Mouse (Mus musculus): Measurements from ENCODE around the gene Ssbp4. TPM values are rescaled to one million over a fixed set of nuclear protein-coding genes. Genes with fewer than 3 reads are reported as not detected.

Ssbp4 gene
- total RNA-seq, 1 experiment, result 85.5 TPM

GRCm38 (mm10) chr8:70563763-70564387 lies 44.8 kb downstream of the Ssbp4 start:
- H3K36me3 ChIP-seq (ENCODE audit: control insufficient read depth, insufficient read depth, low read length, poor library complexity, severe bottlenecking), result no peaks in the 10 kb centered on the region; the same call in 1 of the 2 replicates
- no peak for TF ChIP-seq CHD2 (IDR thresholded peaks at IDR 0.05; ENCODE audit: low read depth, low read length)
- no peak for TF ChIP-seq MAFK (IDR thresholded peaks at IDR 0.05; ENCODE audit: insufficient read depth, low read depth, low read length)
- no peak for TF ChIP-seq HCFC1 (IDR thresholded peaks at IDR 0.05; ENCODE audit: borderline replicate concordance, insufficient read depth, low read length)
- no peak for TF ChIP-seq ZC3H11A (IDR thresholded peaks at IDR 0.05; ENCODE audit: borderline replicate concordance, low read depth, low read length)
- TF ChIP-seq ZNF384 (IDR thresholded peaks at IDR 0.05; ENCODE audit: low read depth, low read length), result no peak
- in situ Hi-C loops (cut with MboI; ENCODE audit: low sequenced_read_pairs in 2 of 2, unreplicated experiment in 2 of 2), result no loop called here
- H3K27ac ChIP-seq (ENCODE audit: insufficient read depth, low read depth, low read length, poor library complexity, severe bottlenecking), result no peak overlapping the region
- no peak overlapping the region for H3K4me3 ChIP-seq (ENCODE audit: insufficient read depth in 1 of 2, low read depth in 1 of 2, low read length in 2 of 2, poor library complexity in 1 of 2, severe bottlenecking in 1 of 2)
- H3K4me1 ChIP-seq (ENCODE audit: control insufficient read depth in 2 of 2, insufficient read depth in 2 of 2, low read length in 2 of 2, poor library complexity in 1 of 2), result peaks cover 0 to 22% of the 10 kb centered on the region in 2 experiments; a peak in 2 of 4 replicates
- no peaks in the 10 kb centered on the region for H3K9me3 ChIP-seq (ENCODE audit: control insufficient read depth, insufficient read depth, low read depth, low read length)
- DNase-seq (ENCODE audit: low read depth, low spot score), result no peak
- H3K9ac ChIP-seq (ENCODE audit: insufficient read depth, low read depth, low read length, poor library complexity, severe bottlenecking), result no peak overlapping the region

- peaks cover 0 to 26% of the 10 kb centered on the region in 2 experiments; a peak in 2 of 4 replicates for H3K4me1 ChIP-seq (ENCODE audit: control insufficient read depth in 2 of 2, insufficient read depth in 2 of 2, low read length in 2 of 2, poor library complexity in 1 of 2)
- TF ChIP-seq ZC3H11A (IDR thresholded peaks at IDR 0.05; ENCODE audit: borderline replicate concordance, low read depth, low read length) (no peak), MAFK (IDR thresholded peaks at IDR 0.05; ENCODE audit: insufficient read depth, low read depth, low read length) (no peak)
- no peaks in the 10 kb centered on the region; the same call in 1 of the 2 replicates for H3K36me3 ChIP-seq (ENCODE audit: control insufficient read depth, insufficient read depth, low read length, poor library complexity, severe bottlenecking)
- no peak overlapping the region for H3K4me3 ChIP-seq (ENCODE audit: insufficient read depth in 1 of 2, low read depth in 1 of 2, low read length in 2 of 2, poor library complexity in 1 of 2, severe bottlenecking in 1 of 2)
- in situ Hi-C loops (cut with MboI; ENCODE audit: low sequenced_read_pairs in 2 of 2, unreplicated experiment in 2 of 2), result no loop called here
- no peak for DNase-seq (ENCODE audit: low read depth, low spot score)
- H3K27ac ChIP-seq (ENCODE audit: insufficient read depth, low read depth, low read length, poor library complexity, severe bottlenecking), result no peak overlapping the region
- no peaks in the 10 kb centered on the region for H3K9me3 ChIP-seq (ENCODE audit: control insufficient read depth, insufficient read depth, low read depth, low read length)
- no peak overlapping the region for H3K9ac ChIP-seq (ENCODE audit: insufficient read depth, low read depth, low read length, poor library complexity, severe bottlenecking)
These were observed 45.9 kb downstream of the Ssbp4 start for GRCm38 (mm10) chr8:70562802-70563201.

- H3K27ac ChIP-seq (ENCODE audit: insufficient read depth, low read depth, low read length, poor library complexity, severe bottlenecking), result no peak overlapping the region
- no peaks in the 10 kb centered on the region for H3K9me3 ChIP-seq (ENCODE audit: control insufficient read depth, insufficient read depth, low read depth, low read length)
- TF ChIP-seq CHD2 (IDR thresholded peaks at IDR 0.05; ENCODE audit: low read depth, low read length), result no peak
- TF ChIP-seq HCFC1 (IDR thresholded peaks at IDR 0.05; ENCODE audit: borderline replicate concordance, insufficient read depth, low read length), result no peak
- TF ChIP-seq ZNF384 (IDR thresholded peaks at IDR 0.05; ENCODE audit: low read depth, low read length), result no peak
- TF ChIP-seq ZC3H11A (IDR thresholded peaks at IDR 0.05; ENCODE audit: borderline replicate concordance, low read depth, low read length), result no peak
- no peak for TF ChIP-seq MAFK (IDR thresholded peaks at IDR 0.05; ENCODE audit: insufficient read depth, low read depth, low read length)
- DNase-seq (ENCODE audit: low read depth, low spot score), result no peak
- in situ Hi-C loops (cut with MboI; ENCODE audit: low sequenced_read_pairs in 2 of 2, unreplicated experiment in 2 of 2), result no loop called here
- no peak overlapping the region for H3K4me3 ChIP-seq (ENCODE audit: insufficient read depth in 1 of 2, low read depth in 1 of 2, low read length in 2 of 2, poor library complexity in 1 of 2, severe bottlenecking in 1 of 2)
- H3K9ac ChIP-seq (ENCODE audit: insufficient read depth, low read depth, low read length, poor library complexity, severe bottlenecking), result no peak overlapping the region
- peaks cover 0 to 26% of the 10 kb centered on the region in 2 experiments; a peak in 2 of 4 replicates for H3K4me1 ChIP-seq (ENCODE audit: control insufficient read depth in 2 of 2, insufficient read depth in 2 of 2, low read length in 2 of 2, poor library complexity in 1 of 2)
- H3K36me3 ChIP-seq (ENCODE audit: control insufficient read depth, insufficient read depth, low read length, poor library complexity, severe bottlenecking), result no peaks in the 10 kb centered on the region; the same call in 1 of the 2 replicates
These were observed 46.7 kb downstream of the Ssbp4 start for GRCm38 (mm10) chr8:70561809-70562535.

- Histone ChIP-seq H3K27ac (ENCODE audit: insufficient read depth, low read depth, low read length, poor library complexity, severe bottlenecking) (no peak overlapping the region), H3K9me3 (ENCODE audit: control insufficient read depth, insufficient read depth, low read depth, low read length) (no peaks in the 10 kb centered on the region), H3K36me3 (ENCODE audit: control insufficient read depth, insufficient read depth, low read length, poor library complexity, severe bottlenecking) (no peaks in the 10 kb centered on the region; the same call in 1 of the 2 replicates), H3K4me1 (ENCODE audit: control insufficient read depth in 2 of 2, insufficient read depth in 2 of 2, low read length in 2 of 2, poor library complexity in 1 of 2) (peaks cover 0 to 26% of the 10 kb centered on the region in 2 experiments; a peak in 2 of 4 replicates), H3K4me3 (ENCODE audit: insufficient read depth in 1 of 2, low read depth in 1 of 2, low read length in 2 of 2, poor library complexity in 1 of 2, severe bottlenecking in 1 of 2) (no peak overlapping the region), H3K9ac (ENCODE audit: insufficient read depth, low read depth, low read length, poor library complexity, severe bottlenecking) (no peak overlapping the region)
- in situ Hi-C loops (cut with MboI; ENCODE audit: low sequenced_read_pairs in 2 of 2, unreplicated experiment in 2 of 2), result no loop called here
- no peak for TF ChIP-seq CHD2 (IDR thresholded peaks at IDR 0.05; ENCODE audit: low read depth, low read length)
- TF ChIP-seq MAFK (IDR thresholded peaks at IDR 0.05; ENCODE audit: insufficient read depth, low read depth, low read length), result no peak
- TF ChIP-seq HCFC1 (IDR thresholded peaks at IDR 0.05; ENCODE audit: borderline replicate concordance, insufficient read depth, low read length), result no peak
- TF ChIP-seq ZC3H11A (IDR thresholded peaks at IDR 0.05; ENCODE audit: borderline replicate concordance, low read depth, low read length), result no peak
- DNase-seq (ENCODE audit: low read depth, low spot score), result no peak
These were observed 47.3 kb downstream of the Ssbp4 start for GRCm38 (mm10) chr8:70561357-70561756.

Measured in ES-E14 (cell line).